Mouse (Mus musculus) megakaryocyte, embryonic 14.5 days (primary cell): ENCODE results near the gene Utf1.

Experiments used
- FLI1 ChIP-seq: IDR thresholded peaks from 2 replicates; pipeline ENCODE4 v1.6.1; 2012; ENCODE audit warnings: low read length, inconsistent platforms, mixed read lengths
- GATA1 ChIP-seq: IDR thresholded peaks from 3 replicates; pipeline ENCODE4 v1.6.1; 2012; ENCODE audit warnings: mixed read lengths, low read length, inconsistent platforms, borderline replicate concordance

DNA sequence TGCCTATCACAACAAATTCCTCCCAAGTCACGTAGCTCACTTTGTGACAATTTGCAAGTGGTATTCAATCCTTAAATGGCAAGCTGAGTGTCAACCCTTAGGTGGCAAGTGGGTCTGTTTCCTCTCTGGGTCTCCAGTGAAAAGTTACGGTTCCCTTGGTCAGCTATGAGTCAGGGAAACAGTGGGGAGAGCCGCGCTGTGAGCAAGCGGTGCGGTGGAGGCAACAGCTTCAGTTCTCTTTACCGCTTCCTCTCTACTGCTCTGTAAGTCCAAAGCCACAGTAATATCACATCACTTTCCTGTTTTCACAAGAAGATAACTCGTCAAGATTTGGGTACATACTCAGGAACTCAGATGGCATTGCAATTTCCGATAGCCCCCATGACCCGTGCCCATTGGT is 30.7 kb downstream of the Utf1 start:
- TF ChIP-seq GATA1 (no peak), FLI1 (no peak)
